Mouse (Mus musculus): Measurements from ENCODE around the gene Tcte2.

Gene Tcte2

DNA sequence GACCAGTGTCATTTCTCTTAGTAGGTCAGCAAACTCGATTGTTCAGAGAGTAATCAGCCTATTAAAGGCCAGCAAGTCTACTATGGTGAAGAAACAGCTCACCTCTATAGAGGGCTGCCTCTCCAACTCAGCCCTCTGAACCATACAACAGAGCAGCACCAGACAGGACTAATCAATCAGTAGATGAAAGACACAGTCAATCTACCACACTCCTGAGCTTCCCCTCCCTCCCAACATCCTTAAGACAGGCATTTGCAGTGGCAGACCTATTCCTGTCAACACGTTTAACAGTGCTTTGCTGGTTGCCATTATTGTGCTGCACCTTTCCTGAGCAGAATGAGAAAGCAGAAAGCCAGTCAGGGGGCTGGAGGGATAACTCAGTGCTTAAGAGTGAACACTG, 16.3 kb downstream of the Tcte2 start:
- DNase-seq (ENCODE audit: low read depth, low spot score) = peak; percentile 33

DNA sequence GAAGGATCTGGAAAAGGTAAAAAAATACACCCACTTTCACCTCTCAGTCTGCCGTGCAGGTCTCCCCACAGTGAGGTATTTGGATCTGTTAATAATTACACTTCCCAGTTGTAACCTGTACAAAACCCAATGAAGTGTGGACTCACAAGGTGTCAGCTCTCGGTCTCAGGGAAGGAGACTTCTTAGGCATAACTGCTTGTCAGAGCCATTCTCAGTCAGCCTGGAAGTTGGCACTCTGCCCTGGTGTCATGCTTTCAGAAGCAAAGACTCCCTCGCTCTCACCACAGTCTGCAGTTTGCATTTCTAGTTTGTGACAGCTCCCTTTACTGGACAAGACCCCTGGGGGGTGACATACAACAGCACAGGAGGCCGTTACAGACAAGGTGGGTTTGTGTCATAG, 16.8 kb downstream of the Tcte2 start:
- DNase-seq (ENCODE audit: low read depth, low spot score) = no peak

DNA sequence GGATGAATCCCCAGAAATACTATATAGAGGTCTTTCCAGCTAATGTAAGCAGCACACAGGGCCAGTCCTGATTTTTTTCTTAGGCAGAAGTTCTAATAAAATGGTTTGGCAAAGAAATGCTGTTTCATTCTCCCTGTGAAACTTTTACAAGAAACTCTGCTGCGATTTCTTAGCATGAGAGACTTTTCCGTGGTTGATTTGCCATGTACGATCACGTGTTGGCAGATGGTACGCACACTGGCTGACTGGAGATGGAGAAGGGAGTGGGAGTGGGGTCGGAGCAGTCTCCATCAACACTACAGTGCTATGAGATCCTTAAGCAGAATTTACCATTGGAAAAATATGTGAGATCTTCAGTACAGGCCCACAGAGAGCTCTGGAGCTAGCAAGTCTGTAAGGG, 17.4 kb downstream of the Tcte2 start:
- no peak for DNase-seq (ENCODE audit: low read depth, low spot score)

GRCm38 (mm10) chr17:13743709-13744079, 17.9 kb downstream of the Tcte2 start:
- DNase-seq (ENCODE audit: low read depth, low spot score) = peak; percentile 31

DNA sequence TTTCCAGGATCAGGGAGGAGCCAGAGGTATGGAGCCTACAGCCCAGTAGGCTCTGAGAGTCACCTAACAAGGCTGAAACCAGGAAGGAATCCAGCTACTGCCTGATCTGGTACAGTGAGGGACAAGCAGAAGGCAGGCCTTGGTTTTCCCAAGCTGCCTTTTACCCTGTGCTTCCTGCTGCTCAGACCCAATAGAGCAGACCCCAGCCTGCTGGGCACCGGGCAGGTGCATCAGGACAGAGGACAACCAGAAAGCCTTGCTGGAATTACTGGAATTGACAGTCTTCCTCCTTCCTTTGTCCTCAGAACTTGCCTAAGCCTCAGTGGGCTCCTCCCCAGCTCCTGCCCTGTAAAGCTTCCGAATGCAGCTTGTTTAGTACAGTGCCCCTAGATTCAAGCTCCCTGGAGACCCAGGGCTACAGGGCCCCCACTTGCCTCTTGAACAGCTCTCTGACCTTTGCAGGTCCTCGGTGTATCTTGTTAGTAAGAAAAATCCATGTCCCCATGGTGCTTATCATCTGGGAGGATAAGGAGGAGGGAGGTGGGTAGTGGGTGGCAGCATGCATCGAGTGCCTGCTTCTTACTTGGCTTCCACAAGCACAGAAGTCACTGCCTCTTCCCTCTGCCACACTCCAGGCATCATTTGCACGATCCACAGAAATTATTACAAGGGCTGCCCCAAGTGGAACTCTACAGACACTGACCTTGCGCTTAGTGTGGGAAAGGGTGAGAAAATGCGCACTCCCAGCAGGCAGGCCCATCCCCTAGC, 18.5 kb downstream of the Tcte2 start:
- no peak for DNase-seq (ENCODE audit: low read depth, low spot score)

GRCm38 (mm10) chr17:13742334-13742733, 19.3 kb downstream of the Tcte2 start:
- DNase-seq (ENCODE audit: low read depth, low spot score) = no peak

GRCm38 (mm10) chr17:13741611-13742010, 20.0 kb downstream of the Tcte2 start:
- DNase-seq (ENCODE audit: low read depth, low spot score) = no peak

GRCm38 (mm10) chr17:13740796-13741195, 20.8 kb downstream of the Tcte2 start:
- DNase-seq (ENCODE audit: low read depth, low spot score) = no peak

- no peak for DNase-seq (ENCODE audit: low read depth, low spot score)
Measured at GRCm38 (mm10) chr17:13739981-13740380, 21.6 kb downstream of the Tcte2 start.

DNA sequence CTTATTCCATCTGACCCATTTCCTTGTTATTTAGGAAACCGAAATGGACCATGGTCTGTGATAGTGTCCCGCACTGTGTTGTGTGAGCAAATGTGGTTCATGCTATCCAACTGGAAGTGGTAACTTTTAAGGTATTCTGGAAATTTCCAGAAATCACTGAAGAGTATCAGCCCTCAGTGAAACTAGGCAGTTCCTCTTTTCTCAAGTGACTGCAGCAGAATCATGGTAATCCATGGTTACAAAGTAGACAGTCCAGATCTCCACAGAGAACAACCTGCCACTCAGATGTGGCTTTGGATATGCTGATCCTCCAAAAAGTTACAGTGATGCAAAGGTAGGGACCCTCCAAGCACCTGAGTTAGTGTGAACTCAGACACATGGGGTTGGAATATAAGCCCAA, 22.7 kb downstream of the Tcte2 start:
- DNase-seq (ENCODE audit: low read depth, low spot score) = no peak

- peak; percentile 32 for DNase-seq (ENCODE audit: low read depth, low spot score)
Measured at GRCm38 (mm10) chr17:13738121-13738776, 23.4 kb downstream of the Tcte2 start.

DNA sequence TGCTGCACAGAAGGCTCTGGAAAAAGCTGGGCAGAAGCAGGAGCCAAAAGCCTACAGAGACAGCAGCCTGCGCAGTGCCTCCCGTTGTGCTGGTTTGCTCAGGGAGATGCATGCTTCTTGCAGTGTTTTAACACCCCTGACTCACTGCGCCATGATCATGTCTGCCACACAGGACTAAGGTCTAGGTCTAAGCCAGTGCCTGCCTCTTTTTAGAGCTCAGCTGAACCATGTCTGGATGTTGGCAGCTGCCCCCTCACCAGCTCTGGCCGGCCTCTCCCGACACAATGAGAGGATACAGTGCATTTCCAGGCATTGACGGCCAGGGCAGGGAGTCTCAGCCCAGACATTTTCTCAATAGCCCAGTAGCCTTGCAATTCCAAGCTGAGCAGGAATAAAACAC, 24.3 kb downstream of the Tcte2 start:
- DNase-seq (ENCODE audit: low read depth, low spot score) = no peak

DNA sequence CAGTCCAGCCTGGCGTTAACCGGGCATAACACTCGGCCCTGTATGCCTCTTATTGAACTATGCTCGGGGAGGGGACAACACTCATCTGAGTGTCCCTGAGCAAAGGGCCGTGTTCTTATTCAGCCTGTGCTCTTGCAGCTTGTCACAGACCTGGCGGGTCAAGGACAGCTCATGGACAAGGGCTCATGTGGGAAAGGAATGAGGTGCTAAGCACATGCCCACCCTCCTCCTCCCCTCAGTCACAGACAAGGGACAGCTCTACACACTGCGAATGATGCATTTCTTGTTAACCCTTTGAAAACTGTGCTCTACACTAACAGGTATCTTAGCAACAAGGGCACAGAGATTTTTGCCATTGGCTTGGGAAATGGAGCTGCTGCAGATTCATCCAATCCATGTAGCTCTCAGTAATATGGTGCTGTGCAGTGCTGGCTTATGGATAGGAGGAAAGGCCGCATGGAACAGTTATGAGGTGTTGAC, 25.8 kb downstream of the Tcte2 start:
- DNase-seq (ENCODE audit: low read depth, low spot score) = no peak

DNA sequence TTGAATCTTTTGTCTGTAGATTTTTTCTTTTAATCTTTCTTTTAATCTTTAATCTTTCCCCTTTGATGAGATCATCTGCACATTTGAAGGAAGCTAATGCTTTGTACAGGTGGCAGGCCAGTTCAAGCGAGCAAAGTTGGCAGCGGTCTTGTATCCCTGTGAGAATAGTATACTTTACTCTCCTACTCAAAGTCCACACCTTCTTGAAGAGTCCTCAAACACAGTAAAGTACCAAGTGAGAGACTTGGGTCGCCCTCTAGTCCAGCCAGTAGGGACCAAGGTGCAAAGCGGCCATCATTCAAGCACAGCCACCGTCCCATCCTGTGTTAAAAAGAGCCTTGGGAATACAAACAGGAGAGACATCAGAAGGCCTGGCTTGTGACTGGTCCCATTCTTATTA, 26.6 kb downstream of the Tcte2 start:
- DNase-seq (ENCODE audit: low read depth, low spot score) = no peak

GRCm38 (mm10) chr17:13733971-13734370, 27.7 kb downstream of the Tcte2 start:
- DNase-seq (ENCODE audit: low read depth, low spot score) = no peak

DNA sequence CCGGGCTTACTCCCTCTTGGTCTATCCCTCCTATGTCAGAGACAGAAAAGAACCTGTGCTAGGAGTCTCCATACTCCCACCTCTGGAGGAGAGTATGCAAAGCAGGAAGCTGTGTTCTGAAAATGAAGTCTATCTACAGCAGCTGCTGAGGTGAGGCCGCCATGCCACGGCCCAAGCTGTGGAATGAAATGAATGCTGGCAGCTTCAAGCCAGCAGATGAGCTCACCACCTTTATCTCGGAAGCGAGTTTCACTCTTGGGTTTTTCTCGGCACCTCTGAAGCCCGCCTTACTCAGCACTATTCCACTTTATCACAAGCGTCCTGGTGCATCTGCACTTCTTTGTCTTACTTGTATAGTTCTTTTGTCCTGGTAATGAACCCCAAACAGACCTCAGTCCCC, 28.9 kb downstream of the Tcte2 start:
- DNase-seq (ENCODE audit: low read depth, low spot score) = peak; percentile 57

GRCm38 (mm10) chr17:13731727-13732112, 29.9 kb downstream of the Tcte2 start:
- DNase-seq (ENCODE audit: low read depth, low spot score) = no peak

GRCm38 (mm10) chr17:13730980-13731726, 30.5 kb downstream of the Tcte2 start:
- no peak for DNase-seq (ENCODE audit: low read depth, low spot score)

DNA sequence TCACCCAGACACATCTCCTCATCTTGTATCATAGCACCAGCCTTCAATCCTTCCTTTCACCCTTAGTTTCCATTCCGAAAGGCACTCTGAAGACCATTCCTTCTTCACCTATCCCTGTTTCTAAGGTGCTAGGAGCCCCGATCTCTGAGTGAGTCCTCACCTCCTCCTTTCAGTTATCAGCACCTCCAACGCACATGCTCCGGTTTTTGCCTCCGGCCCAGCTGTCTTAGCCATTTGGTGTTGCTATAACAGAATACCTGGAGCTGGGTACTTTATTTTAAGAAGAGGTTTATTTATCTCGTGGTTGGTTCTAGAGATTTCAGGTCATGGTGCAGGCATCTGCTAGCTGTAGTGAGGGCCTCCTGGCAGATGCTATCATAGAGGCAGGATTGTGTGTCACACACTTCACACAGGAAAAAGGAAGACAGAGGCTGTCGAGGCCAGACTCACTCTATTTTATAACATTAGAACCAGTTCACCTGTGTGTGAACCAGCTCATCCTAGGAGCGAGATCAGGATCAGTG, 34.7 kb downstream of the Tcte2 start:
- DNase-seq (ENCODE audit: low read depth, low spot score) = no peak

GRCm38 (mm10) chr17:13725004-13725550, 36.5 kb downstream of the Tcte2 start:
- DNase-seq (ENCODE audit: low read depth, low spot score) = no peak

DNA sequence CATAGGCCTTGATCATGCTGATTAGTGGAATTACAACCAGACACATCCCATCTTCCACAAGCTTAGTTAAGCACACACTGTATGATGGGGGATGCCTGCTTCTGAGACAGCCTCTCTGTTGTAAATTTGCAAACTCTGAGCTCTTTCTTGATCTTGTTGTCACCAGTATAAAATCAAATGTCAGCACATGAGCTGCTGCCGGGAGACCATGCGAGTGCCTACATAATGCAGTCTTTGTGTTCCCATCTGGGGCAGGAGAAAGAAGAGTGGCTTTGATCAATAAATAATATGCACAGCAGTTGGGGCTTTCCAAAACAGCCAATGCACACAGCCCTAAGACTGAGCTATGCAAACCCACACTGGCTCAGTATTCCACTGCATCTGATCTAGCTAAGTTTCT, 39.2 kb downstream of the Tcte2 start:
- DNase-seq (ENCODE audit: low read depth, low spot score) = no peak

GRCm38 (mm10) chr17:13721372-13721771, 40.3 kb downstream of the Tcte2 start:
- DNase-seq (ENCODE audit: low read depth, low spot score) = no peak
